Mouse (Mus musculus) MEL (cell line): ENCODE measurements around the gene Tuba1b.

Experiments
- CTCF ChIP-seq, 3 experiments: IDR thresholded peaks in 2 of 3; conservative IDR thresholded peaks in 1 of 3; 2 replicates each; pipeline ENCODE4 v1.5.1; 2011 to 2012; ENCODE audit warnings: low read length in 3 of 3, low read depth in 2 of 3, mild to moderate bottlenecking in 2 of 3, improper control_type of control experiment in 1 of 3, inconsistent platforms in 1 of 3, mixed read lengths in 1 of 3, moderate library complexity in 1 of 3; ENCODE audit not compliant: control insufficient read depth in 1 of 3, insufficient read depth in 1 of 3, poor library complexity in 1 of 3, severe bottlenecking in 1 of 3
- EP300 ChIP-seq, 2 experiments: IDR thresholded peaks; 2 replicates each; pipeline ENCODE4 v1.6.1; 2011; ENCODE audit warnings: improper control_type of control experiment in 2 of 2, low read length in 2 of 2, low read depth in 1 of 2, mild to moderate bottlenecking in 1 of 2
- MYB ChIP-seq: IDR thresholded peaks from 2 replicates; pipeline ENCODE4 v1.6.1; 2011; ENCODE audit warnings: mild to moderate bottlenecking, low read depth, low read length, improper control_type of control experiment
- POLR2A ChIP-seq, 2 experiments: IDR thresholded peaks; 2 replicates each; pipeline ENCODE4 v1.6.1; 2011 to 2012; ENCODE audit warnings: low read length in 2 of 2, mild to moderate bottlenecking in 2 of 2, control low read depth in 1 of 2, improper control_type of control experiment in 1 of 2, low read depth in 1 of 2, moderate library complexity in 1 of 2; ENCODE audit not compliant: control insufficient read depth in 1 of 2, insufficient read depth in 1 of 2, poor library complexity in 1 of 2
- ZMIZ1 ChIP-seq: IDR thresholded peaks from 2 replicates; pipeline ENCODE4 v1.6.1; 2012; ENCODE audit warnings: low read depth, mild to moderate bottlenecking, inconsistent platforms, low read length, improper control_type of control experiment, moderate library complexity
- ZNF384 ChIP-seq: IDR thresholded peaks from 2 replicates; pipeline ENCODE4 v1.6.1; 2012; ENCODE audit warnings: low read depth, mild to moderate bottlenecking, inconsistent platforms, low read length, improper control_type of control experiment

DNA sequence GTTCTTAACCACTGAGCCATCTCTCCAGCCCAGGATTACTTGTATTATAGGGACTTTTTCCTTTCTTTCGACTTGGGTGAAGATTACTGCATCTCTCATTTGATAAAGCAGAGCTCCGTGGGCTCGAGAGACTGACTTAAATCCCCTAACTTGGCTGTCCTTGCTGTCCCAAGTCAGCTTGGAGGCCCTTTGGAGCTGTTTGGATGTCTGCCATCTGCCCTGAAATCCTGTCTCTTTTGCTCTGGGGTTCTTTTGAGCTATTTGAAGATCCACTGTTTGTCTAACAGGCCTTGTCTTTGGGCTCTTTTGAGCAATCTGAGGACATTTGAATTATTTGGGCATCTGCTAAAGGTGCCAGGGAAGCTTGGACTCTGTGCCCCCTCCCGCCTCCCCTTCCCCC lies 7.7 kb upstream of the Tuba1b start:
- TF ChIP-seq CTCF (IDR thresholded peaks at IDR 0.05 in 2 of 3, conservative IDR thresholded peaks at IDR 0.05 in 1 of 3; ENCODE audit: control insufficient read depth in 1 of 3, insufficient read depth in 1 of 3, low read depth in 2 of 3, low read length in 3 of 3, poor library complexity in 1 of 3, severe bottlenecking in 1 of 3) (no peak), POLR2A (IDR thresholded peaks at IDR 0.05; ENCODE audit: control insufficient read depth in 1 of 2, insufficient read depth in 1 of 2, low read depth in 1 of 2, low read length in 2 of 2, poor library complexity in 1 of 2) (no peak), MYB (no peak), EP300 (IDR thresholded peaks at IDR 0.05; ENCODE audit: low read depth in 1 of 2, low read length in 2 of 2) (no peak), ZMIZ1 (no peak), ZNF384 (no peak)
